Mouse (Mus musculus) c-Kit-negative CD71-positive TER-119-positive erythroid progenitor cells, embryonic 14.5 days (primary cell): Measurements from ENCODE around the gene Hist1h2an.
"Not testable (repeated sequence)": the region's sequence is repeated elsewhere in the genome, so short reads cannot be mapped to it uniquely, and the experiment has no call there.

Experiments used
- DNase-seq: peaks from one replicate; pipeline ENCODE4 v3.0.0-alpha.2; 2013; ENCODE audit warnings: low read depth, low spot score

Hist1h2an gene

GRCm38 (mm10) chr13:21786899-21787629 is at the start of gene Hist1h2an, which contains the start of gene Hist1h2bp:
TSS of gene Hist1h2an (minus strand) at chr13:21787218.
TSS of gene Hist1h2bp (plus strand) at chr13:21787461.
- DNase-seq: peak; percentile 96

DNA sequence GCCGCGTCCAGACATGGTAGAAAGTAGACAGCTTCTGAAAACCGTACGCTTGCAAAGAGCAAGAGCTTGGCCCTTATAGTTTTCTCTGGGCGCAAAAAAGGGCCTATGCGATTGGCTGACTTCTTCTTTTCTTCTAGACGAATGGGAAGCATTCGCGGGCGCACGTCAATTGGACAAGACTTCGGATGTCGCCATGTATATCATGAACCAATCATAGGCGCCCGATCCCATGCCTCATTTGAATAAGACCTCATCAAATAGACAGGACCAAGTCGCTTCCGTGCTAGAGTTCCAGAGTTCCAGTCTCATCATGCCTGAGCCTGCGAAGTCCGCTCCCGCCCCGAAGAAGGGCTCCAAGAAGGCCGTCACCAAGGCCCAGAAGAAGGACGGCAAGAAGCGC is 46.4 kb upstream of the Hist1h2an start, which contains the start of the genes Hist1h2ap and Hist1h2br:
TSS of gene Hist1h2ap (minus strand) at position 47 of the 400 bp plus-strand sequence.
TSS of gene Hist1h2br (plus strand) at position 283 of the 400 bp plus-strand sequence.
- DNase-seq: not testable (repeated sequence)

DNA sequence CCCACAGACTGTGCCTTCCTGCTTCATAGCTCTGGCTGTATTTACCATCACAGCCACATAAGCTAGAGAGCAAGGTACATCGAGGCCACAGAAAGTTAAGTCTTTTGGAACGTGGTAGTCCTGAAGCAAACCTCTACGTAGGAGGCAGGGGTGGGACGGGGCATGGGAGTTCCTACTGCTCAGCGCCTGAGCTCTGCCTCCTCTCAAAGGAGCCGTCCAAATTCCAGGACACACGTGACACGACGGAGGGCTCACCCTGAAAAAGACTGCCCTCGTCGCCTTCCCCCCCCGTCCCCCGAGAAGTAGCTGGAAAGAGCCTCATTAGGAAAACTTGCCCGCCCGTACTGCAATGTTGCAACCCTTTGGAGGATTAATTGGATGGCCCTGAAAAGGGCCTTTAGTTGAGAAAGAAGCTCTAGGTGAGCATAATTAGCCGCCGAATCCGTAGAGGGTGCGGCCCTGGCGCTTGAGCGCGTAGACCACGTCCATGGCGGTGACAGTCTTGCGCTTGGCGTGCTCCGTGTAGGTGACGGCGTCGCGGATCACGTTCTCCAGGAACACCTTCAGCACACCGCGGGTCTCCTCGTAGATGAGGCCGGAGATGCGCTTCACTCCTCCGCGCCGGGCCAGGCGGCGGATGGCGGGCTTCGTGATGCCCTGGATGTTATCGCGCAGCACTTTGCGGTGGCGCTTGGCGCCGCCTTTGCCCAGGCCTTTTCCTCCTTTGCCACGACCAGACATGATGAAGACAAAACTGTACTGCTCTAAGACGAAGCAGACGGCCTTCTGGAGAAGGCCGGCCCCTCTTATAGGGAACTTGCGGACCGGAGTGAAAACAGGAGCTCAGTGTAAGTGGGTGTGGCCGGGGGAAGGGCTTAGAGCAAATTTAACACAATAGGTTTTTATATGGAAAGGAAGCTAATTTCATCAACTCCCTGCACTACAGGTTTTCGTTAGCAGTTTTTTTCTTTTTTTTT is 44.7 kb upstream of the Hist1h2an start, which contains the start of gene Hist1h4n:
TSS of gene Hist1h4n (minus strand) at position 779 of the 977 bp plus-strand sequence.
- DNase-seq: not testable (repeated sequence)

GRCm38 (mm10) chr13:21830344-21830743 is 43.3 kb upstream of the Hist1h2an start:
- DNase-seq: no peak

GRCm38 (mm10) chr13:21828511-21828910 is 41.5 kb upstream of the Hist1h2an start:
- DNase-seq: no peak

DNA sequence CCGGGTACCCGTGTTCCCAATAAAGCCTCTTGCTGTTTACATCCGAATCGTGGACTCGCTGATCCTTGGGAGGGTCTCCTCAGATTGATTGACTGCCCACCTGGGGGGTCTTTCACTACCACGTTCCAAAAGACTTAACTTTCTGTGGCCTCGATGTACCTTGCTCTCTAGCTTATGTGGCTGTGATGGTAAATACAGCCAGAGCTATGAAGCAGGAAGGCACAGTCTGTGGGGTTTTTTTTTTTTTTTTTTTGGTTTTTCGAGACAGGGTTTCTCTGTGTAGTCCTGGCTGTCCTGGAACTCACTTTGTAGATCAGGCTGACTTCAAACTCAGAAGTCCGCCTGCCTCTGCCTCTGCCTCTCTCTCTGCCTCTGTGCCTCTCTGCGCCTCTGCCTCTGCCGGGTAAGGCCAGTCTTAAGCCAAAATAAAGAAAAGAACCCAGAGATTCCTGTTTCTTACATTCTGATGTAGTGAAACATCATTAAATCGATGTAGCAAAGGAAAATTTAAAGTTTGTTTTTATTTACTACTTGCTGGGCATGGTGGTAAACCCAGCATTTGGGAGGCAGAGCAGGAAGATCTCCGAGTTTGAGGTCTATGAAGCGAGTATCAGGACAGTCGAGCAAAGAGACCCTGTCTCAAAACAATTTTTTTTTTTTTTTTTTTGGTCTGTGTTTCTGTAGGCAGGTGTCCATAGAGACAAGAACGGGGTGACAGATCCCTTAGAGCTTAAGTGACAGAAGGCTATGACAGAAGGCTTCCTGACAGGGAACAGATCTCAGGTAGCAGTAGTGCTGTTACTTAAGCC is 33.3 kb upstream of the Hist1h2an start:
- DNase-seq: not testable (repeated sequence)

DNA sequence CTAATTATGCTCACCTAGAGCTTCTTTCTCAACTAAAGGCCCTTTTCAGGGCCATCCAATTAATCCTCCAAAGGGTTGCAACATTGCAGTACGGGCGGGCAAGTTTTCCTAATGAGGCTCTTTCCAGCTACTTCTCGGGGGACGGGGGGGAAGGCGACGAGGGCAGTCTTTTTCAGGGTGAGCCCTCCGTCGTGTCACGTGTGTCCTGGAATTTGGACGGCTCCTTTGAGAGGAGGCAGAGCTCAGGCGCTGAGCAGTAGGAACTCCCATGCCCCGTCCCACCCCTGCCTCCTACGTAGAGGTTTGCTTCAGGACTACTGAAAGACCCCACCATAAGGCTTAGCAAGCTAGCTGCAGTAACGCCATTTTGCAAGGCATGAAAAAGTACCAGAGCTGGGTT is 25.1 kb upstream of the Hist1h2an start:
- not testable (repeated sequence) for DNase-seq

DNA sequence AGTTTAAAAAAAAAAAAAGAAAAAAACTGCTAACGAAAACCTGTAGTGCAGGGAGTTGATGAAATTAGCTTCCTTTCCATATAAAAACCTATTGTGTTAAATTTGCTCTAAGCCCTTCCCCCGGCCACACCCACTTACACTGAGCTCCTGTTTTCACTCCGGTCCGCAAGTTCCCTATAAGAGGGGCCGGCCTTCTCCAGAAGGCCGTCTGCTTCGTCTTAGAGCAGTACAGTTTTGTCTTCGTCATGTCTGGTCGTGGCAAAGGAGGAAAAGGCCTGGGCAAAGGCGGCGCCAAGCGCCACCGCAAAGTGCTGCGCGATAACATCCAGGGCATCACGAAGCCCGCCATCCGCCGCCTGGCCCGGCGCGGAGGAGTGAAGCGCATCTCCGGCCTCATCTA is 24.5 kb upstream of the Hist1h2an start, which contains the start of gene Hist1h4m:
TSS of gene Hist1h4m (plus strand) at position 208 of the 400 bp plus-strand sequence.
- DNase-seq: not testable (repeated sequence)

GRCm38 (mm10) chr13:21811074-21811473 is 24.1 kb upstream of the Hist1h2an start:
- not testable (repeated sequence) for DNase-seq

DNA sequence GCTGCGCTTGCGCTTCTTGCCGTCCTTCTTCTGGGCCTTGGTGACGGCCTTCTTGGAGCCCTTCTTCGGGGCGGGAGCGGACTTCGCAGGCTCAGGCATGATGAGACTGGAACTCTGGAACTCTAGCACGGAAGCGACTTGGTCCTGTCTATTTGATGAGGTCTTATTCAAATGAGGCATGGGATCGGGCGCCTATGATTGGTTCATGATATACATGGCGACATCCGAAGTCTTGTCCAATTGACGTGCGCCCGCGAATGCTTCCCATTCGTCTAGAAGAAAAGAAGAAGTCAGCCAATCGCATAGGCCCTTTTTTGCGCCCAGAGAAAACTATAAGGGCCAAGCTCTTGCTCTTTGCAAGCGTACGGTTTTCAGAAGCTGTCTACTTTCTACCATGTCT is 23.1 kb upstream of the Hist1h2an start, which contains the start of the genes Hist1h2bq and Hist1h2ao:
TSS of gene Hist1h2bq (minus strand) at position 125 of the 400 bp plus-strand sequence.
TSS of gene Hist1h2ao (plus strand) at position 393 of the 400 bp plus-strand sequence.
- not testable (repeated sequence) for DNase-seq

DNA sequence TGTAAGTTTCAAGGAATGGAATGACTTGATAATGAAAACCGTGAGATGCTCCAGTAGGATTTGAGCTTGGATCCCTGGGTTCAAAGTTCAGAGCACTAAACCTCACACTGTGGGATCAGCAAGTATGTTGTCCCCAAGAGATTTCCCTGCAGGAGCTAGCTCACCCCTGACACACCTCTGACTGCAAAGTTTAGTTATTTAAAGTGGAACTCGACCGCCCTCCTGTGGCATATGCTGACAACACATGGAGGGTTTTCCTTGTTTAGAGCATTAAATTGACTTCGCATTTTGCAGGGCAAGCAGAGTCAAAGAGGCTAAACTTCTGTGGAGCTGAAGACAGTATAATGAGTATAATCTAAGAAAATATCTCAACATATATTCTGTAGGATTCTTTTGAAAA is 16.0 kb upstream of the Hist1h2an start:
- not testable (repeated sequence) for DNase-seq

GRCm38 (mm10) chr13:21797163-21797562 is 10.1 kb upstream of the Hist1h2an start:
- DNase-seq: not testable (repeated sequence)

- DNase-seq: no peak
Observed at GRCm38 (mm10) chr13:21795584-21795983, 8.6 kb upstream of the Hist1h2an start.

DNA sequence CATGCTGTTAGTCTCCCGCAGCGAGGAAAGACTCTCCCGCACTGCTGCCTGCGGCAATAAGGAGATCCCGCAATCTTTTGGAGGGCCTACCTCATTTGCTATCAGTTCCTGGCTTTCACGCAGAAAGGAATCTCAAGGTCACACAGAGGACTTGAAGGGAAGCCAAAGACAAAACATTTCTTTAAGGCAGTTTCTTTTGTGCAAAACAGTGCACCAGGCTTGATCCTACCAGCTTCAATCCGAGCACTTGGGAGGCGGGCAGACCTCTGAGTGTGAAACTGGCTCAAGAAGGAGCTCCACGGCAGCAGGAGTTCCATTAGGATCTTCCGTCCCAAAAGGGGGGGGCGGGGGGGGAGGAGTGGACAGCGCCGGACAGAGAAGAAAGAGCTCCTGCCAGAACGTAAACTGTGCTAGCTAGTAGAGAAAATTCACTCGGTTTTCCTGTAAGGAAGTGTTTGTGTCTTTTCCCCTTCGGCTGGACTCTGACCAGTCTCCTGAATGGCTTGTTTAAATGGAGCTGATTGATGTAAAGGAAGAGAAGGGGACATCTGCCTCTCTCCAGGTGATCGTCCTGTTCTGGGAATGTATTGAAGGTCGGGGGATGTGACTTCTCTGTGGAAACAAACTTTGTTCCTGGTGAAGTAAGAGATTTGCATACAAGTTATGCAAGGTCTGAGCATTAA is 3.7 kb upstream of the Hist1h2an start:
- DNase-seq: no peak

DNA sequence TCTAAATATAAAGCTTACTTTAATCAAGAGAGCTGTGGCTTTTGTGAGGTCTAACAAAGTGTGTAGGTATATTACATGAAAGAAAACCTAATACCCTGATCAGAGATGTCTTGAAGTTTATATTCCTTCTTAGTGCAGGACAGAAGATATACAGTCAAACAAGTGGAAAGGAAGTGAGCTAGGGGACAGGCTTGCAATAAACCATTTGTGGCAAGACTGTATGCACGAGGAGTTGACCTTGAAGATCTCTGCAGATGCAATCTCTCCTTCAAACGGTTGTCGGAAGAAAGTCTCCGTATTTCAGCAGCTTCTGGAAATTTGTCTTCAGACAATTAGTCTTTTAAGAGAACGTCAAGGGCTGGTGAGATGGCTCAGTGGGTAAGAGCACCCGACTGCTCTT is 2.9 kb upstream of the Hist1h2an start:
- DNase-seq: no peak

GRCm38 (mm10) chr13:21787760-21788593 is 959 bp upstream of the Hist1h2an start:
- DNase-seq: peak; percentile 43

- DNase-seq: peak; percentile 52
Observed at GRCm38 (mm10) chr13:21786189-21786898, 674 bp downstream of the Hist1h2an start.

- DNase-seq: no peak
Observed at GRCm38 (mm10) chr13:21784311-21784710, 2.7 kb downstream of the Hist1h2an start.
